Mouse (Mus musculus): ENCODE results near the gene Il4ra.
A peak's percentile ranks its signal among the peaks of the same experiment; 100 is the strongest.

Il4ra gene

GRCm38 (mm10) chr7:125599373-125599973 lies 47.6 kb downstream of the Il4ra start:
- no peak for DNase-seq (ENCODE audit: low read depth, low spot score)

- DNase-seq (ENCODE audit: low read depth, low spot score): no peak
Measured at GRCm38 (mm10) chr7:125600136-125600535, 48.2 kb downstream of the Il4ra start.

GRCm38 (mm10) chr7:125600612-125601279 lies 48.8 kb downstream of the Il4ra start:
- peak; percentile 52 for DNase-seq (ENCODE audit: low read depth, low spot score)

- DNase-seq (ENCODE audit: low read depth, low spot score): no peak
Measured at GRCm38 (mm10) chr7:125601280-125601670, 49.4 kb downstream of the Il4ra start.

- DNase-seq (ENCODE audit: low read depth, low spot score): no peak
Measured at GRCm38 (mm10) chr7:125601821-125602448, 50.0 kb downstream of the Il4ra start.

- DNase-seq (ENCODE audit: low read depth, low spot score): peak; percentile 79
Measured at GRCm38 (mm10) chr7:125603185-125603631, 51.3 kb downstream of the Il4ra start, which contains the start of gene Il21r. TSS of gene Il21r (plus strand) at chr7:125603429.

GRCm38 (mm10) chr7:125604362-125605319 lies 52.7 kb downstream of the Il4ra start:
- DNase-seq (ENCODE audit: low read depth, low spot score): no peak

- peak; percentile 81 for DNase-seq (ENCODE audit: low read depth, low spot score)
Measured at GRCm38 (mm10) chr7:125605725-125606139, 53.8 kb downstream of the Il4ra start.

GRCm38 (mm10) chr7:125606265-125607164 lies 54.6 kb downstream of the Il4ra start:
- no peak for DNase-seq (ENCODE audit: low read depth, low spot score)

GRCm38 (mm10) chr7:125607384-125608182 lies 55.7 kb downstream of the Il4ra start:
- DNase-seq (ENCODE audit: low read depth, low spot score): peak; percentile 85

- DNase-seq (ENCODE audit: low read depth, low spot score): peak; percentile 45
Measured at GRCm38 (mm10) chr7:125608183-125608688, 56.3 kb downstream of the Il4ra start.

GRCm38 (mm10) chr7:125613579-125613978 lies 61.7 kb downstream of the Il4ra start:
- DNase-seq (ENCODE audit: low read depth, low spot score): no peak

GRCm38 (mm10) chr7:125615453-125615852 lies 63.5 kb downstream of the Il4ra start:
- DNase-seq (ENCODE audit: low read depth, low spot score): no peak

- no peak for DNase-seq (ENCODE audit: low read depth, low spot score)
Measured at GRCm38 (mm10) chr7:125618016-125618415, 66.1 kb downstream of the Il4ra start.

GRCm38 (mm10) chr7:125620077-125620476 lies 68.2 kb downstream of the Il4ra start:
- no peak for DNase-seq (ENCODE audit: low read depth, low spot score)

GRCm38 (mm10) chr7:125622741-125623685 lies 71.1 kb downstream of the Il4ra start:
- no peak for DNase-seq (ENCODE audit: low read depth, low spot score)

- DNase-seq (ENCODE audit: low read depth, low spot score): peak; percentile 45
Measured at GRCm38 (mm10) chr7:125625219-125625618, 73.3 kb downstream of the Il4ra start.

- no peak for DNase-seq (ENCODE audit: low read depth, low spot score)
Measured at GRCm38 (mm10) chr7:125625829-125626228, 73.9 kb downstream of the Il4ra start.

Data from CD4-positive helper T cell, adult 2 months (primary cell).